Comparison of ENCODE assay signal across 13 mouse cellular contexts in genomic region chr1:159160035-159160960, GRCm38 (mm10).
"Had no signal": no experiment of that assay in that cellular context is flagged by ENCODE, and none has a peak within 500 bp of the region (broad histone marks: within the 10 kb centered on the region; RNA-seq: fewer than 3 reads in every experiment).

No protein-coding gene starts in this region.

- H3K4me1 ChIP-seq: intestine, embryonic 15.5 days; megakaryocyte, embryonic 14.5 days; midbrain, embryonic 12.5 days had no signal

- ATAC-seq: intestine, embryonic 15.5 days; midbrain, embryonic 16.5 days had no signal

- H3K4me2 ChIP-seq: intestine, embryonic 15.5 days; limb, embryonic 15.5 days; lung, embryonic 14.5 days; midbrain, embryonic 12.5 days had no signal

- H3K27me3 ChIP-seq: intestine, embryonic 15.5 days; limb, embryonic 15.5 days; midbrain, embryonic 12.5 days had no signal

- H3K9me3 ChIP-seq: intestine, embryonic 15.5 days; limb, embryonic 15.5 days; midbrain, embryonic 12.5 days had no signal

- H3K9ac ChIP-seq: intestine, embryonic 15.5 days; limb, embryonic 15.5 days; lung, embryonic 14.5 days; midbrain, embryonic 12.5 days had no signal

- DNase-seq: kidney, adult 18-20 months; kidney, postnatal 14 days; lung, embryonic 14.5 days; lung, postnatal 10 days; lung, postnatal 4 days; thymus, adult 2 months; thymus, postnatal 36 days had no signal

- H3K4me3 ChIP-seq: intestine, embryonic 15.5 days; left cerebral cortex, adult 2 months; limb, embryonic 15.5 days; megakaryocyte, embryonic 14.5 days; midbrain, embryonic 12.5 days had no signal

- H3K36me3 ChIP-seq: intestine, embryonic 15.5 days; limb, embryonic 15.5 days; midbrain, embryonic 12.5 days had no signal

- H3K27ac ChIP-seq: intestine, embryonic 15.5 days; left cerebral cortex, adult 2 months; limb, embryonic 15.5 days; midbrain, embryonic 12.5 days had no signal
